Mouse (Mus musculus) spleen, adult 12 weeks (tissue): ENCODE data around the gene Tpst1.
A peak's percentile ranks its signal among the peaks of the same experiment; 100 is the strongest.

ENCODE experiments used
- DNase-seq: peaks from one replicate; pipeline ENCODE4 v3.0.0; 2022; ENCODE audit warnings: low spot score

Tpst1 gene

DNA sequence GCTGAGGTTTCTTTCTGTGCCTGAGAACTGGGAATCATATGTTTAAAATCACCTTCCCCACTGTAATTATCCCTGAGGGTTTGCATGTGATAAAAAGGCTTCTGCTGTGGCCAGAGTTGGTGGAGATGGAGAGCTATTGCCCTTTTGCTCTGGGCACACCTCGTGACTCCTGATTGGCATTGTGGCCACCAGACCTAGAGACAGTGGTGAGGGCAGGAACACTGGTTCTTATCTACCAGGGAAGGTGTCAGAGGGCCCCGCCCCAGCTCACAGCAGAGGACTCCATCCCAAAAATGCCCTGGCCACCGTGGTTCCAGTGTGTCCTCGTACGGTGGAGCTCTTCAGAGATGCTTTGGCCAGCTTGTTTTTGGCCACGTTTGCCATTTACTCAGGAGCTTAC, 20.2 kb upstream of the Tpst1 start:
- no peak for DNase-seq

DNA sequence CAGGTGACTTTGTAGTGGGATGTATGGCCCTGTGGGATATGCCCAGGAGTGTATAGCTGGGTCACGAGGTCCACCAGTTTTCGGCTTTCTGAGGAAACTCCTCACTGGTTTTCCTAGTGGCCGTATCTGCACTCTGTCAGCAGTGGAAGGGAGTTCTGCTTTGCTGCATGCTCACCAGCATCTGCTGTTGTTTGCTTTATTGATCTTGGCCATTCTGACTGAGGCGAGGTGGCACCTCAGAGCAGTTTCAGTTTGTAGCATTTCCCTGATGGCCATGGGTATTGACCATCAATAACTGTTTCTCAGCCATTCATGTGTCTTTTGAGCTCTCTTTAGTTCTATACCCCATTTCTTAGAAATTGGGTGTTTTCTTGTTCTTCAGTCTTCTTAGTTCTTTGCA, 17.4 kb upstream of the Tpst1 start:
- DNase-seq, result no peak

DNA sequence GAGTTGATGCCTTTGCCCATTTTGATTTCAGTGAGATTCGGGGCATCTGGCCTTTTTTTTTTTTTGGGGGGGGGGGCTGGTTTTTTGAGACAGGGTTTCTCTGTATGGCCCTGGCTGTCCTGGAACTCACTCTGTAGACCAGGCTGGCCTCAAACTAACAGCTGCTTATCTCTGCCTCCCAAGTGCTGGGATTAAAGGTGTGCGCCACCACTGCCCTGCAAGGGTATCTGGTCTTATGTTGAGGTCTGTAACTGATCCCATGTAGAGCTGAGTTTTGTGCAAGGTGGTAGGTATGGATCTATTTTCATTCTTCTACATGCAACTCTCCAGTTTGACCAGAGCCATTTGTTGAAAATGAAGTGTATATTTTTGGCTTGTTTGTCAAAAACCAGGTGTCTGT, 16.8 kb upstream of the Tpst1 start:
- DNase-seq, result no peak

DNA sequence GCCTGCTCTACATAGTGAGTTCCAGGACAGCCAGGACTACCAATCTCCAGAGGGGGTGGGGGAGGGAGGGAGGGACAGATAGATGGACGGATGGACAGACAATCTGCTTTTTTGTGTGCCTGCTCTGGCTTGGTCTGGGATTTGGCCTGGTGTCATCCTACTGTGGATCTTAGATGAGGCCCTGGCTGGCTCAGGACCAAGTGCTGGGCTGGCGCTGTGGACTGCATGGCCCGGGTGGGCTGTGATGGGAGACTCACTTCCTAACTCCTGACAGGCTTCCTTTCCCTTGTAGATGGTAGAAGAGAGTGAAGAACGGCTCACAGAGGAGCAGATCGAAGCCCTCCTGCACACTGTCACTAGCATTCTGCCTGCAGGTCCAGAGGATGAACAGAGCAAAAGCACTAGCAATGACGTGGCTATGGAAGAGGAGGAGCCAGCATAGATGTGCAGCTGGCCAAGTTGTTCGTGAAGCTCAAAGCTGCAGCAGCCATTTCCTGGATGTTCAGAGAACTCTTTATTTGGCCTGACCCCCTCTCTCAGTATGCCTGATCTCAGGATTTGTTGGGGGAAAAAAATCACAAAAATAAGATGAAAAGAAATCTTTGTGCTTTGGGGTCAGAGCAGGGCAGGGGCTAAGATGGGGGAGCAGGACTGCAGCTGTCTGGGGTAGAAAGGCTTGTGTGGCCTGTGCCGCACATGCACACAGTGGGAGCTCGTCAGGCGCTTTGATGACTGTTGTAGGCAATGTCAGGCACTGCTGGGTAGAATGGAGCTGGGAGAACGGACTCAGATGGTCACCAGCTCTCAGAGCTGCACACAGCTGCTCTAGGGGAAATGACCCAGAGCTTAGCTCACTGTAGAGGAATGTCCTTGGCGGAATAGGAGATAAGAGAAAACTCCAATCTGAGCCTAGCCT, 13.5 kb upstream of the Tpst1 start:
- no peak for DNase-seq

DNA sequence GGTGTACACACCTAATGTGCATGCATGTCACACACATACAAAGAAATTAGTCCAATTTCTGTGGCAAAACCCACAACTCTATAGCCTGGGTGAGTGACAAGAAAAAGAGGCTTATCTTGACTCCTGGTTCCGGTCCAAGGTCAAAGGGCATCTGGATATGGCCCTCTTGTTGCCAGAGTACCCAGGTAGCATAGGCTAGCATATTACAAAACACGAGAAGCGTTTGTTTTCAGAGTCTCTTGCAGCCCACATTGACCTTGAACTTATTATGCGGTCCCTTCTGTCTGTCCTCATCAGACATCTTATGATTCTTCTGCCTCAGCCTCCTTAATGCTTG, 12.8 kb upstream of the Tpst1 start:
- DNase-seq, result no peak

DNA sequence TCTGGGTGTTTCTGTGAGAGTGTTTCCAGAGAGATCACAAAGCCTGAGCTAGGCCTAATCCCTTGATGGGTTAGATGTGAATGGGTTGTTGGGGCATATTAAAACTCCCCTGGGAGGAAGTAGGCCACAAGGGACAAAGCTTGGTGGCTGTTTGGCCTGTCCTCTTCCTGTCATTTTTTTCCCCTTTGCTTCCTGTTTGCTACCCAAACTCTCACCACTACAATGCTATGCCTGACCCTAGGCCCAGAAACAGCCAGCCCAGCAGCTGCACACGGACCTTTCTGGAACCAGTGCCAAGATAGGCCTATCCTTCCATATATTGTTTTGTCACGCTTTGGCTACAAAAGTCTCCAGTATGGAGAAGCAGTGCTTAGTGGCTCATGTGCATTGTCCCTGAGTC, 11.0 kb upstream of the Tpst1 start:
- no peak for DNase-seq

DNA sequence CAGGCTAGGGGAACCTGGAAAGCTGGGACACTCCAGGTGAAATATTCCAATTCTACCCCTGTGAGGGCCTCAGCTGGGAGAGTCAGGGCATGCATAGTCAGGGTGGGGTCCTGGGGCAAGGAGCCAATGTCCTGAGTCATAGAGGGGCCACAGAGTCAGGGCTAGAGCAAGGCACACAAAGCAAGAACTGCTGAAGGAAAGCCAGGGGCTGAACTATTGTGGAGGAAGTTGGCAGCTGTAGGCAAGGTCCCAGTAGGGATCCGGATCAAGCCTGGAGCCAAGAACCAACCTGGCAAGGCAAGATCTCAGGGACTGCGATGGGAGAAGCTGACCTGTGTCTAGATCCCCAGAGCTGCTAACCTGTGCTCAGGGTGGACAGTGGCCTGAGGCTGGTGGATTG, 9.4 kb upstream of the Tpst1 start:
- DNase-seq, result no peak

DNA sequence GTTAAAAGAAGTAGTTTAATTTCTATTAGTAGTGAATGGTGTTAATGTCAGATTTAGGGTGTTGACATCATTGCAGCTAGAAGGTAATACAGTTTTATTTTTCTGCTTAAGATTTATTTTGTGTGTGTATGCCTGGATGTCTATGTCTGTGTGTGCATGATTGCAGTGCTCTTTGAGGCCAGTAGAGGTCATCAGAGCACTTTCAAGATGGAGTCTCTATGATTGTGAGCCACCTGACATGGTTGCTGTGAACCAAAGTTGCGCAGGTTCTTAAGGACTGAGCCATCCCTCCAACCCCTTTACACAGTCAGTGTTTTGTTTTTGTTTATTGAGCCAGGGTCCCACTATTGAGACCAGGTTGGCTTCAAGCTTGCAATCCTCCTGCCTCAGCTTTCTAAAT, 7.5 kb upstream of the Tpst1 start:
- no peak for DNase-seq

DNA sequence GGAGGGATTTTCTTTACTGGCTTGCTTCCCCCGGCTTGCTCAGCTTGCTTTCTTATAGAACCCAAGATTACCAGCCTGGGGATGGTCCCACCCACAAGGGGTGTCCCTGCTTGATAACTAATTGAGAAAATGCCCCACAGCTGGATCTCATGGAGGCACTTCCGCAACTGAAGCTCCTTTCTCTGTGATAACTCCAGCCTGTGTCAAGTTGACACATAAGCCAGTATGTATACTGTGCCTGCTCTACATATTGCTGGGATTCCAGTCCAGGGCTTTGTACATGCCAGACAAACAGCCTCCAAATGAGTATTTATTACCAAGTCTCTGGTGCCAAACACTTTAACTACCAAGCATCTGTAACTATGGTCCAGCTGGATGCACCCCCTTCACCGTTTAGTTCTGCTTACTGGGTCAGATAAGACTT, 5.3 kb upstream of the Tpst1 start:
- DNase-seq, result no peak

DNA sequence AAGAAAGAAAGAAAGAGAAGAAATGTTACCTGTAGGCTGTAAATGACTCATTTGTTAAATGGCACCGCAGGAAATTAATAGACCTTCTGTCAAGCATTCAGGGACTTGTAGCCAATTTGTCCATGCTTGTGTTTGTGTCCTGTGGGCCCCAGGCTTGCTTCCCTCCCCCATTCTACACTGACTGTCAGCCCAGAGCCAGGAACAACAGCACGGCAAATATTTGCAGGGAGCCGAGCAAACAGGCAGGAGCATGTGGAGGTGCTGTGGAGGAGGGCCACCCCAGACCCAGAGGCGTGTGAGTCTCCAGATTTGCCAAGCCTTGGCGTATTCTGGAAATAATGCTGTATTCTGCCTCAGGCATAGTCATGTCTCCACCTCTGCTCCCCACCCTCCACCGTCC, 1.4 kb downstream of the Tpst1 start:
- DNase-seq, result no peak

DNA sequence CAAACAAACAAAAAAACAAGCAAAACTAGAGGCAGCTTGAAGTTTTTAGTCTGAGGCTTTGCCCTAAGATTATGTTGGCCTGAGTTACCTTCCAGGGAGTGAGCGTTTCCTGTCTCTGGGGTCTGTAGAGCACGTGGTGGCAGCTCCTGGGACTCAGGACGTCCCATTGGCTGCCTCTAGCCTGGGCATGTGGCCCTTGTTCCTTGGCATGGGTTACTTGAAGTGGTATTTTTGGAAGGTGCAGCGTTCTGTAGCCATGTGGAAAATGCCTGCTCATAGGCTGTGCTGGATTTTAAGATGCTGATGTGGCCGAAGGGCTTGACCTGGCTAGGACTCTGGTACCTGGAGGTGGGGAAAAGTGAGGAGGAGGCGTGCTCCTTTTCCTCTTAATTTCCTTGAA, 3.3 kb downstream of the Tpst1 start:
- DNase-seq, result no peak

DNA sequence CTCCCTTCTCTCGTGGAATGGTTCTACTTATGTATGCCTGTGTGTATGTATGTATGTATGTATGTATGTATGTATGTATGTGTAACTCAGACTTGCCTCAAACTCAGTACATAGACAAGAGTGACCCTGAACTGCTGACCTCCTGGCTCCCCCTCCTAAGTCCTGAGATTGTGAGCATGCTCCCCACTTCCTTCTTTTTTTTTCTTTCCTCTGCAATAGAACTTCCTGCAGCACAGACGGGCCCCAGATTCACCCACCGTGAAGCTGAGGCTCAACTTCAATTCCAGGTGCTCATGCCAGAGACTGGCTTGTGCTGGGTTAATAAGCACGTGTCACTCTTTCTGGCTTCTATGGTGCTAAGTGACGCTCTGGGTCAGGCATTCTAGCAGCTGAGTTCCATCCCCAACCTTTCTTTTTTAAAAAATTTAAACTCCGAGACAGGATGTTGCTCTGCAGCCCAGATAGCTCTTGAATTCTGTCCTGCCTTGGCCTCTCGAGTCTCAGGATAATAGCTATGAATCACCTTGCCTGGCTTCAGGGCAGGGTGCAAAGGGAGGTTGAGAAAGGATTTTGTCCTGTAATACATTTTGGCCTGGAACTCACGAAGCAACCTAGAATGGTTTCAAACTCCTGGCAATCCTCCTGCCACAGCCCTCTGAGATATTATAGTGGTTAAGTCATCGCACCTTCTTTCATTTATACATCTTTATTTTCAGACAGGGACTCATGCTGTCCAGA, 5.1 kb downstream of the Tpst1 start:
- no peak for DNase-seq

DNA sequence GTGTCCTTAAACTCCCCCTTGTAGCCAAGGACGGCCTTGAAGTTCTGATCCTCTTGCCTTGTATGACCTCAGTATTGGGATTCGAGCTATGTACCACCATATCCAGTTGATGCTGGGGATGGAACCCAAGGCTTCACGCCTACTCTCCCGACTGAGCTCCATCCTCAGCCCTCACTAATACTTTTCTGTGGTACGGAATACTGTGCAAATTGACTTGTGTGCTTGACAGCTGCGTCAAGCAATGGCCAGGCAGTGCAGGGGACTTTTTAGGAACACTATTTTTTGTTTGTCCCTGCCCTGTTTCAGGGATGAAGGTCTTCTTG, 5.7 kb downstream of the Tpst1 start:
- no peak for DNase-seq

DNA sequence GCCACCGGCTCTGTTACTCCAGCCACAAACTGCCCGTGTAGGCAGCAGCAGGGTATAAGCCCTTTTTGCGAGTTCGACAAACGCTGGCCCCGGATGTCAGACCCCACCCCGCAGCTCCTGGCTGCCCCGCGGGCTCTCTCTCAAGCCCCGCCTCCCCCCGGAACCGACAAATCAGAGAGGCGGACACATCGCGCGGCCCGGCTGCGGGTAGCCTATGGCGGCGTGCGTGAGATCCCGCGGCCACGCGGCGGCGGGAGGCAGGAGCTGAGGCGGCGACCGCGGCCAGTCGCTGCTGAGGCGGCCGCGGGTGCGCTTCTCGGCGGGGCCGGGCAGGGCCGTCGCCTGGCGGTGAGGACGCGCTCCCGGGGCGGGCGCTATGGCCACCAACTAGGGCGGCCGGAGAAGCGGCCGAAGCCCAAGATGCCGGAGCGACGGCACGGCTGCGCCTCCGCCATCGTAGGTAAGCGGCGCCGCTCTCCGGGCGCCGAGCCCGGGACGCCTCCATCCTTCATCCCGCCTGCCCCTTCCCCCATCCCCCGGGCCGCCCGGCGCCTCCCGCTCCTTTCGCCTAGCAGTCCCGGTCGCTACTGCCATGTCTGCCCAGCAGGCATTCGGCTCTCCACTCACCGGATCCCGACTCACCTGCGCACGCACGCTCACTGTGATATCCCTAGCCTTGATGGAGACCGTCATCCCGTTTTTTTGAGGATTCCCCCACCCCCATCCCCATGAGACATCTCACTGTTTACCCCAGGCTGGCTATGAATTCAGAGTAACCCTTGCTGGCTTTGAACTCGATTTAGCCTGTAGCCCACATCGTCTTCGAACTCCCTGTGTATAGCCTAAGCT, 6.3 kb downstream of the Tpst1 start:
- DNase-seq, result peak; percentile 90

DNA sequence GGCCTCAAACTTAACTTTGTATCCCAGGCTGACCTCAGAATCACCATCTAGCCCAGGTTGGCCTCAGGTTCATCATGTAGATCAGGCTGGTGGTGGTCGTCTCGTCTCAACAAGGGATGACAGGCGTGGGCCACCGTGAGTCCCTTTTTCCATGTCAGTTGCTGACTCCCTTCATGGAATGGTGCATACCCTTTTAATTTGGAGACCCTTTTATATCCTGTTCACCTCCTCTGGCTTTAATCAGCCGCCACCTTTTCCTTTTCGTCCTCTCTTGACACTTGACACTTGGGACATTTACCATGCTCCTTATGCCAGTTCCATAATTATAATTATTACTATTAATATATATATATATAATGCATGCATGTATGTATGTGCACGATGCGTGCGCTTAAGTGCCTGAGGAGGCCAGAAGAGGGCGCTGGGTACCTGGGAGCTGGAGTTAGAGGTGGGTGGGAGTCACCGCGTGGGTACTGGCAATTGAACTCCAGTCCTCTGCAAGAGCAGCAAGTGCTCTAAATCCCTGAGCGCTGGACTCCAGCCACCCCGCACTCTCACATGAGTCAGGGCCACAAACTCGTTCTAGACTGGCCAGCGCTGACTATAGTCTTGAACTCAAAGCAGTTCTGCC, 7.0 kb downstream of the Tpst1 start:
- DNase-seq, result no peak

DNA sequence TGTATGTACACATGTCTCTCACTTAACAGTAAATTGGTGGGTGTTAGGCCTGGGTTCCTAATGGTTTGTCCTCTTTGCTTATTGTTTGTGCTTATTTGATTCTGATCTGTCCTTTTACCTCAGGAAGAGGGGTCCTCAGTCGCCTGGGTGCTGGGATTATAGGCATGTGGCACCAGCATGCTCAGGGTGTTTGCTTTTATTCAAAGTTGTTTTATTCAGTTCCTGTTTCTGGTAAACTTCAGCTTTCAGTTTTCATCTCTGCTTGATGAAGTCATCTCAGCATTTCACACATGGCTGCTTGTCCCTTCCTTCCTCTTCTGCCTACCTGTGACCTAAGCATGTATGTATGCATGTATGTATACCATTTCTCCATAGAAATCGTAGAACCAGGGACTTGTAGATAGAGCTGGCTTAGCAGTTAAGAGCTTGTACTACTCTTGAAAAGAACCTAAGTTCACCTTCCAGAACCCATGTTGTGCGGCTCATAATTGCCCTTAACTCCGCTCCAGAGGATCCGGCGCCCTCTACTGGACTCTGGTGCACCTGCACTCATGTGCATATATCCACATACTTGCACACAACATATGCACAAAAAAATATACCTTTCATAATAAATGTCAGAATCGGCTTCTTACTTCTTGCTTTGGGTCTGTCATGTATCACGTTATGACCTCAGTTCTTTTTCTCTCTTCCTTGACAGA, 8.2 kb downstream of the Tpst1 start:
- DNase-seq, result no peak

DNA sequence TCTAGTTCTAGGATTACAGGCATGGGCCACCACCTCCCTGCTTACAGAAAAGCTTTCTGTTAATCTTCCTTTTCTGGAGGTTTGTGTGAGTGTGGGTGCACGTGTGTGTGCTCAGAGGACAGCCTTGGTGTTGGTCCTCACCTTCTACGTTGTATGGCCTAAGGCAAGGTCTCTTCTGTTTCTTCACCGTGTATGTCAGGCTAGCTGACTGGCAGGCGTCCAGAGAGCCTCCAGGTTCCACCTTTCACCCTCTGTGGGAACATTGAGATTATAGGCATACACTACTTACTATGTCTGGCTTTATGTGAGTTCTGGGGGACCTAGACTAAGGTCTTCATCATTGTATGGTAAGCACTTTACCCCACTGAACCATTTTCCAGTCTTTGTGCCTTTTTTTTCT, 9.3 kb downstream of the Tpst1 start:
- no peak for DNase-seq

DNA sequence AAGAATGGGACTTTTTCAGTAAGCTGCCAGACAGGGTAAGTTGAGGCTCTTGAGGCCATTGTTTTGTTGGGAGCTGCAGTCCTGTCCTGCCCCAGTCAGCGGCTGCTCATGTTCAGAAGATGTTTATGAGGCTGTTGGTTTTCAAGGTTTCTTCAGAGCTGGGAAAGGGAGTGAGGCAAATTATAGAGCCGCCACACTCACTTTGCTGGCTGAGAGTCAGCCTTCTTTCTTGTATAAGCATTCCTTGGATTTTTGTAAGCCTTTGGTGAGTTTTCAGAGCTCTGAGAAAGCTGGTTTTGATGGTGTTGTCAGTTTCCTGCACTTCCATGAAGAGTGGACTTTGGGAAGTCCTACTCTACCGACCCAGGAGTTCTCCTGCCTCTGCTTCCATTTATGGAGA, 11.1 kb downstream of the Tpst1 start:
- DNase-seq, result no peak

DNA sequence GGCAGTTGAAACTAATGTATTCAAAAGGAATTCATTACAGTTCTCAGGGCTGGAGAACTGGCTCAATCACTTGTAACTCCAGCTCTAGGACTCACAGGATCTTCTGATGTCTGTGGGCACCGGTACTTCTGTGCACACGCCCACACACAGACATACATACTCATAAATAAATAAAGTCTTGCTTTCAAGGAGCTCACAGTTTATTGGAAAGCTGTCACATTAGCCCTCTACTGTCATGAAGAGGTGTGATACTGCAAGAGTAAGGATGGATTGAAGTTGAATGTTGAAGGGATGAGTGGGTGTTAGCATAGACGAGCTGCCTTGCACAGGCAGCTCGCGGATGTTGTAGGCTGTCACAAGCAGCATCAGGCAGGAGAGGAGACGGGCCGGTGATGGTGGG, 14.9 kb downstream of the Tpst1 start:
- no peak for DNase-seq

DNA sequence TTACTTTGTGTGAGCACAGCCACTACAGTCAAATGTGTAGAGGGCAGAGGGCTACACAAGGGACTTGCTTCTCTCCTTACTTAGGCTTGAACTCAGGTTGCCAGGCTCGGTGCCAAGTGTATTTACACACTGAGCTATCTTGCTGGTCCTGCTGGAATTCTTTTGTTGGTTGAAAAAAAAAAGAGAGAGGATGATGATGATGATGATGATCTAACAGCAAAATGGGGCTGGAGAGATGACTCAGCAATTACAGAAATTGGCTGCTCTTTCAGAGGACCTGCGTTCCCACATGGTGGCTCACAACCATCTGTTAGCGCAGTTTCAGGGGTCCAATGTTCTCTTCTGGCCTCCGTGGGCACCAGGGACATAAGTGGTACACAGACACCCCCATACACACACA, 15.5 kb downstream of the Tpst1 start:
- no peak for DNase-seq

DNA sequence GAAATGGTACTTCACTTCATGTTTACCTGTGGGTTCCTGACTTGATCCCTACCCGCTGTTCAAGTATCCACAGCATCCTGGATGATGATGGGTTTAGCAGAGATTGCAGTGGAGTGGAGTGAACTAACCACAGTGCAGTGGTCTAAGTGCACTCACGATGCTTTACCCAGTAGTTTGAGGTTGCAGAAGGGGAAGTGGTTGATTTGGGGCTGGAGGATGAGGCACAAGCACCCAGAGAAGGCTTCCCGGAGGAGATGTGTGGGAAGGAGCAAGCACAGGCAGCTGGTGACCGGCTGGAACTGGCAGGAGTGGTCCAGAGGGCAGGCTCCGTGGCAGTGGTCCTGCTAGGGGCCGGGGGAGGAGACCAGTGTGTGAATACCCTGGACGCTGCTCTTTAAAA, 16.1 kb downstream of the Tpst1 start:
- DNase-seq, result no peak
